Mouse (Mus musculus): Measurements from ENCODE around the gene Ighmbp2. TPM values are rescaled to one million over a fixed set of nuclear protein-coding genes. Genes with fewer than 3 reads are reported as not detected.

Gene Ighmbp2
- total and polyA plus RNA-seq, 2 experiments from 2014 or later = 8.6 to 11.5 TPM

GRCm38 (mm10) chr19:3268218-3268980 lies 14.4 kb downstream of the Ighmbp2 start:
- H3K9ac ChIP-seq (replicated peaks; ENCODE audit: low read length) = no peak overlapping the region
- H3K4me2 ChIP-seq (ENCODE audit: low read depth, low read length) = no peak overlapping the region
- H3K27me3 ChIP-seq (ENCODE audit: insufficient read depth, low read length) = no peaks in the 10 kb centered on the region
- no peaks in the 10 kb centered on the region for H3K9me3 ChIP-seq (ENCODE audit: low read length)
- TF ChIP-seq CTCF (IDR thresholded peaks at IDR 0.05; ENCODE audit: low read depth) = no peak
- no peak overlapping the region for H3K4me3 ChIP-seq (ENCODE audit: low read length)
- DNase-seq (ENCODE audit: low spot score) (no peak), ATAC-seq (no peak)
- H3K4me1 ChIP-seq (ENCODE audit: insufficient read depth, low read length) = no peaks in the 10 kb centered on the region
- H3K36me3 ChIP-seq (ENCODE audit: insufficient read depth, low read length) = peaks cover 85% of the 10 kb centered on the region
- H3K27ac ChIP-seq = no peak overlapping the region
- WGBS = 91% methylated on average over 17 of the region's 17 CpGs

- 90% methylated on average over 4 of the region's 4 CpGs for WGBS
- no peaks in the 10 kb centered on the region for H3K9me3 ChIP-seq (ENCODE audit: low read length)
- ATAC-seq (no peak), DNase-seq (ENCODE audit: low spot score) (no peak)
- H3K27me3 ChIP-seq (ENCODE audit: insufficient read depth, low read length) = no peaks in the 10 kb centered on the region
- no peak overlapping the region for H3K9ac ChIP-seq (replicated peaks; ENCODE audit: low read length)
- H3K36me3 ChIP-seq (ENCODE audit: insufficient read depth, low read length) = peaks cover 76% of the 10 kb centered on the region
- no peak overlapping the region for H3K4me2 ChIP-seq (ENCODE audit: low read depth, low read length)
- H3K27ac ChIP-seq = no peak overlapping the region
- no peak for TF ChIP-seq CTCF (IDR thresholded peaks at IDR 0.05; ENCODE audit: low read depth)
- H3K4me3 ChIP-seq (ENCODE audit: low read length) = no peak overlapping the region
- H3K4me1 ChIP-seq (ENCODE audit: insufficient read depth, low read length) = no peaks in the 10 kb centered on the region
These were observed 15.5 kb downstream of the Ighmbp2 start for GRCm38 (mm10) chr19:3267340-3267739.

- Histone ChIP-seq H3K4me1 (ENCODE audit: insufficient read depth, low read length) (no peaks in the 10 kb centered on the region), H3K4me2 (ENCODE audit: low read depth, low read length) (no peak overlapping the region), H3K9me3 (ENCODE audit: low read length) (no peaks in the 10 kb centered on the region), H3K4me3 (ENCODE audit: low read length) (no peak overlapping the region), H3K36me3 (ENCODE audit: insufficient read depth, low read length) (peaks cover 74% of the 10 kb centered on the region), H3K27ac (no peak overlapping the region), H3K9ac (replicated peaks; ENCODE audit: low read length) (no peak overlapping the region), H3K27me3 (ENCODE audit: insufficient read depth, low read length) (no peaks in the 10 kb centered on the region)
- ATAC-seq (no peak), DNase-seq (ENCODE audit: low spot score) (no peak)
- 97% methylated on average over 4 of the region's 4 CpGs for WGBS
- no peak for TF ChIP-seq CTCF (IDR thresholded peaks at IDR 0.05; ENCODE audit: low read depth)
These were observed 16.1 kb downstream of the Ighmbp2 start for GRCm38 (mm10) chr19:3266676-3267075.

- H3K9me3 ChIP-seq (ENCODE audit: low read length) = no peaks in the 10 kb centered on the region
- H3K4me3 ChIP-seq (ENCODE audit: low read length) = no peak overlapping the region
- WGBS = 94% methylated on average over 5 of the region's 5 CpGs
- no peak overlapping the region for H3K9ac ChIP-seq (replicated peaks; ENCODE audit: low read length)
- H3K27me3 ChIP-seq (ENCODE audit: insufficient read depth, low read length) = no peaks in the 10 kb centered on the region
- ATAC-seq (no peak), DNase-seq (ENCODE audit: low spot score) (no peak)
- no peak for TF ChIP-seq CTCF (IDR thresholded peaks at IDR 0.05; ENCODE audit: low read depth)
- H3K27ac ChIP-seq = no peak overlapping the region
- H3K4me2 ChIP-seq (ENCODE audit: low read depth, low read length) = no peak overlapping the region
- no peaks in the 10 kb centered on the region for H3K4me1 ChIP-seq (ENCODE audit: insufficient read depth, low read length)
- peaks cover 78% of the 10 kb centered on the region for H3K36me3 ChIP-seq (ENCODE audit: insufficient read depth, low read length)
These were observed 16.7 kb downstream of the Ighmbp2 start for GRCm38 (mm10) chr19:3266136-3266535.

GRCm38 (mm10) chr19:3265180-3265579 lies 17.6 kb downstream of the Ighmbp2 start:
- ATAC-seq = no peak
- H3K4me3 ChIP-seq (ENCODE audit: low read length) = no peak overlapping the region
- H3K27ac ChIP-seq = no peak overlapping the region
- 95% methylated on average over 9 of the region's 9 CpGs for WGBS
- H3K9ac ChIP-seq (replicated peaks; ENCODE audit: low read length) = no peak overlapping the region
- TF ChIP-seq CTCF (IDR thresholded peaks at IDR 0.05; ENCODE audit: low read depth) = no peak
- H3K36me3 ChIP-seq (ENCODE audit: insufficient read depth, low read length) = peaks cover 74% of the 10 kb centered on the region
- no peak for DNase-seq (ENCODE audit: low spot score)
- no peaks in the 10 kb centered on the region for H3K9me3 ChIP-seq (ENCODE audit: low read length)
- no peaks in the 10 kb centered on the region for H3K4me1 ChIP-seq (ENCODE audit: insufficient read depth, low read length)
- H3K4me2 ChIP-seq (ENCODE audit: low read depth, low read length) = no peak overlapping the region
- H3K27me3 ChIP-seq (ENCODE audit: insufficient read depth, low read length) = no peaks in the 10 kb centered on the region

GRCm38 (mm10) chr19:3264348-3264747 lies 18.5 kb downstream of the Ighmbp2 start:
- Histone ChIP-seq H3K4me1 (ENCODE audit: insufficient read depth, low read length) (no peaks in the 10 kb centered on the region), H3K4me3 (ENCODE audit: low read length) (no peak overlapping the region), H3K9me3 (ENCODE audit: low read length) (no peaks in the 10 kb centered on the region), H3K9ac (replicated peaks; ENCODE audit: low read length) (no peak overlapping the region), H3K27ac (no peak overlapping the region), H3K36me3 (ENCODE audit: insufficient read depth, low read length) (peaks cover 66% of the 10 kb centered on the region), H3K27me3 (ENCODE audit: insufficient read depth, low read length) (no peaks in the 10 kb centered on the region), H3K4me2 (ENCODE audit: low read depth, low read length) (no peak overlapping the region)
- ATAC-seq (no peak), DNase-seq (ENCODE audit: low spot score) (no peak)
- TF ChIP-seq CTCF (IDR thresholded peaks at IDR 0.05; ENCODE audit: low read depth) = no peak
- 93% methylated on average over 6 of the region's 6 CpGs for WGBS

Data from hindbrain, postnatal 0 days (tissue).